Mouse (Mus musculus) mesoderm, embryonic 11.5 days (tissue): ENCODE data around the gene Rad51.

Source experiments
- DNase-seq: peaks from one replicate; pipeline ENCODE4 v3.0.0-alpha.2; 2012; ENCODE audit warnings: low read depth, low spot score

Gene Rad51

DNA sequence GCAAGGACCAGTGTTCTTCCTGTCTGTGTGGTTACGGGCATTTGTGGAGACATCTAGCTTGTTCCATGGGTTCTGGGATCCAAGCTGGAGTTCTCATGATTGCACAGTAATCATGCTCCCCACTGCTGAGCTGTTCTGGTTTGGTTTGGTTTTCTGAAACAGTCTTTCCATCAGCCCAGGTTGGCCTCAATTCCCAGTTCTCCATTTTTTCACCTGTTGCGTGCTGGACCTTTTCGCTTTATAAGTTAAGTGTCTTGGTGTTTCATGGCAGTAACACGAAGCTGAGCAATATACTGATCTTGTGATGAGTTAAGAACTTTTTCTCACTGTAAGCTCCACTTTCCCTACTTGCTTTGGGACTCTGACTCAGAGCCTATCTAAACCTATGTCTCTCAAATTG, 51.4 kb downstream of the Rad51 start:
- no peak for DNase-seq

DNA sequence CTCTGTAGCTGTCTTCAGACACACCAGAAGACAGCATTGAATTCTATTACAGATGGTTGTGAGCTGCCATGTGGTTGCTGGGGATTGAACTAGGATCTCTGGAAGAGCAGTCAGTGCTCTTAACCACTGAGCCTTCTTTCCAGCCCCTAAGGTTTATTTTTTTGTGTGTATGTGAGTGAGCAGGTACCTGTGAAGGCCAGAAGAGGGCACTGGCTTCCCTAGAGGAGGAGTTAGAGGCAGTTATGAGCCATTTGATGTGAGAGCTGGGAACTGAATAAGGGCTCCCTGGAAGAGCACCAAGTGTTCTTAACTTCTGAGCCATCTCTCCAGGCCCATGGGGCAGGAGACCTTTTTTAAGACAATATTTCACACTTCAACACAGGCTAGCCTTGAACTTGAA, 52.8 kb downstream of the Rad51 start:
- DNase-seq, result no peak

DNA sequence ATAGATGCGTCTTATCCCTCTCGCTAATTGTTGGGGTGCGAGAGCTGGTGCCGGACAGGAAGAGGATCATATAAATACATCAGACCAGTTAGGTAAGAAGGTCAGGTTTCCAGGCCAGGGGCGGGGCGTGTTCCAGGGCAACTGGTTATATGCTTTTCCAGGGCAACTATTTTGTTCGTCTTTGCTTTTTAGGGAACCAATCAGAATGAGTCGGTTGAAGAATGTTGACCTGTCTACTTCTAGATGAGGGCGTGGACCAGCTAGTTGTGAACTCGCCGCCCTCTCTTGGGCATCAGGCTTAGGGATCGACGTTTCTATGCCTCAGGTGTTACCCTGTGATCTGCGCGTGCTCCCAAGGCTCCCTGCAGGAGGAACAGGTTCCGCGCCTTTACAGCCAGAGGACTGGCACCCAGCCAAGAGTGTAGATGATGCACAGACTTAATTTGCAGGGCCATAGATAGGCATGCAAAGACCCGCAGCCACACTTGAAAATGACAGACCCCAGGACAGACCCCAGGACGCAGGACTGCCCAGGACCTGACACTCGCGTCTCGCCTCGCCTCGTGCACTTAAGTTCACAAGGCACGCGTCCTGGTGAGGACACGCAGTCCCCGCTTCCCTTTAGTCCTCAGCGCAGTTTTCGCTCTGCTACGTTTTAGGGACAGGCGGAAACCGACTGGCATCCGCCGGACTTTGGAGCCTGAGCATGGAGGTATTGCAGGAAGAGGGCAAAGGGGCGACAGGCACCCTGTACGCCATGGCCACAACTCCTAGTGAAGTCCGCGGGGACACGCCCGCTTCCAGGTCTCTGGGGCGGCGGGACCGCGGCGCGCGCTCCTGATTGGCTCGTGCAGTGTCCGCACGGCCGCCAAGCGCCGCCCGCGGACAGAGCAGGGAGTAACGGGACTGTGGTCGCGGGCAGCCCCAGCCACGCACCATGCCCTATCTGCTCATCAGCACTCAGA, 54.6 kb downstream of the Rad51 start, which contains the start of gene Gchfr:
Gchfr (plus strand) TSS at position 873 of the 965 bp plus-strand sequence.
- DNase-seq, result peak; percentile 61

DNA sequence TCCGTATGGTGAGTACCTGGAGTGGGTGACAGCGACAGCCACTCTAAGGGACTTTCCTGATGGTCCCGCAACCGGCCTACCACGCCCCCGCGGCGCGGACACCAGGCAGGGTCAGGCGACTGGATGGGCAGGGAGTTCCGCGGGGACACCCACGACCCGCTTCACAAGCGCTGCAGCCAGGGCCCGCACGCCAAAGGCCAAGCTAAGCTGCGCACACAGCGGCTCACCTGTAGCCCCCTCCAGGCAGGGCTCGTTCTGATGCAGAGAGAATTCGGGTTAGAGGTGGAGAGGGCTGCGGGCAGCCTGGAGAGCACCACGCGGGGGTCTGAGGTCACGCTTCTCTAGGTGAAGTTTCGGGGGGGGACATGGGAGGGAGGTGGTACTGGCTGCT, 55.3 kb downstream of the Rad51 start:
- DNase-seq, result no peak

DNA sequence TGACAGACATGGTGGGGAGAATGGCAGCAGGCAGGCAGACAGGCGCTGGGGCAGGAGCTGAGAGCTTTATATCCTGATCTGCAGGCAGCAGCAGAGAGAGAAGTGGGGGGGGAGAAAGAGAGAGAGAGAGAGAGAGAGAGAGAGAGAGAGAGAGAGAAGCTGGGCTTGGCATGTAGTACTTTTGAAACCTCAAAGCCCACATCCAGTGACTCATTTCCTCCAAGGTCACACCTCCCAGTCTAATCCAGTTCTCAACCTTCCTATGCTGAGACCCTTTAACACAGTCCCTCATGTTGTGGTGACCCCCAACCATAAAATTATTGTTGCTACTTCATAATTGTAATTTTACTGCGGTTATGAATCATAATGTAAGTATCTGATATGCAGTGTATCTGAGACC, 57.7 kb downstream of the Rad51 start:
- no peak for DNase-seq

DNA sequence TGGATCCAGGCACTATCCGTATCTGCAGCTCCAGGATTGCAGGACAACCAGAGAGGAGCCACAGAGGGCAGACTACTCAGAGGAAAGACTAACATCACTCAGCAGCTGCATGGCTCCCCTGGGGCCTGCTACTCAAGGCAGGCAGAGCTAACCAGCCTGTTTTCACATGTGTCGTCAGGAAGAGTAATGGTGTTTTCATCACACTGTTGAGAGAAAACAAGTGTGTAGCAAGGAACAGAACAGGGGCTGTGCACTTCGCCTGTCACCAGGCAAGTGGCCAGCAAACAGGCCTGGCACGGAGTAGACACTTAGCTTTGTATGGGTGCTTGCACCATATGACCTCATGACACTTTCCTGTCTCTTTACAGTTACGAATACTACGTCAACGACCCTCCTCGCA, 59.0 kb downstream of the Rad51 start:
- DNase-seq, result peak; percentile 72

DNA sequence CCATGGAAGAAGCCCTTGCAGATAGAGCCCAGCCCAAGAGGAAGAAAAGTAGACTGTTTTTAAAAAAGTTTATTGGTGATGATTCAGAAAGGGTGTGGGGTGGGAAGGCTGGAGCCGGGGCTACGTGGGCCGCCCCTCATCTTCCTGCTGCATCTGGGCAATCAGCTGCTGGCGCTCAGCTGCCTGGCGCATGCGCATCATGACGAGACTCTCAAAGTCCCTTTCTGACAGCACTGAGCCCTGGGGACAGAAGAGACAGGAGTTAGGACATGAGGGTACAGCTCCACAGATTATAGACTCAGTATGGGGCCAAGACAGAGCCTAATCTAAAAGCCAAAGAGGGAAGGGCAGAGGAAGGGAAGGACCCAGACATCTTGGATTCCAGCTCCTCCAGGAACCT, 59.9 kb downstream of the Rad51 start:
- no peak for DNase-seq

DNA sequence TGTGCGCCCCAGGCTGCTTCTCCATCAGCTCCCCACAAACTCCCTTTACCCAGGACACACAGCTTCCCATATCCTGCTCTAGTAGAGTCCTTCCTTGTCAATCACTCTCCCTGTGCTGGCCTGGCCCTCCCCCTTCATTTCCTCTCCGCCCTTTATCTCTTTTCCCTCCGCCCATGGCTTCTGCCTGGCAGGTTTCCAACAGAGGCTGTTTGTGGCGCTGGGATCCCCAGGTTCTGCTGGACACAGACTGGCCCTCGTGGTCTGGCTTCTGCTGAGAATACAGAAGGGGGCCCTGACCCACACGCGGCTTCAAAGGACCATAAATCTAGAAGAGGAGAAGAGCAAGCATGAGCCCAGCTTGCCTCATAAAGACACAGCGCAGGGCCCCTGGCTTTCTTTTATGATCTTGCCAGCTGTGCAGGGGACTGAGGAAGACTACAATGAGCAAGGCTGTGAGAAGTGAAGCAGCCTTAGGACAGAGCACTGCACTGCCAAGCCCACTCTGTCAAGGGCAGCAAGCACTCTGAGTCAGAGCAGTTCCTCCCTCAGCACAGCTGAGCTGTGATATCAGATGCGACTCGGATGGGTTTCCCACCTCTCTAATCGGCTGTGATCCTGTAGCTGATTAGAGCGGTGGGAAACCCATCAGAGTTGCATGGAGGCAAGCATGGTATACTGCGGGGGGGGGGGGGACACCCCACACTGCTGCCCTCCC, 60.4 kb downstream of the Rad51 start:
- peak; percentile 72 for DNase-seq

DNA sequence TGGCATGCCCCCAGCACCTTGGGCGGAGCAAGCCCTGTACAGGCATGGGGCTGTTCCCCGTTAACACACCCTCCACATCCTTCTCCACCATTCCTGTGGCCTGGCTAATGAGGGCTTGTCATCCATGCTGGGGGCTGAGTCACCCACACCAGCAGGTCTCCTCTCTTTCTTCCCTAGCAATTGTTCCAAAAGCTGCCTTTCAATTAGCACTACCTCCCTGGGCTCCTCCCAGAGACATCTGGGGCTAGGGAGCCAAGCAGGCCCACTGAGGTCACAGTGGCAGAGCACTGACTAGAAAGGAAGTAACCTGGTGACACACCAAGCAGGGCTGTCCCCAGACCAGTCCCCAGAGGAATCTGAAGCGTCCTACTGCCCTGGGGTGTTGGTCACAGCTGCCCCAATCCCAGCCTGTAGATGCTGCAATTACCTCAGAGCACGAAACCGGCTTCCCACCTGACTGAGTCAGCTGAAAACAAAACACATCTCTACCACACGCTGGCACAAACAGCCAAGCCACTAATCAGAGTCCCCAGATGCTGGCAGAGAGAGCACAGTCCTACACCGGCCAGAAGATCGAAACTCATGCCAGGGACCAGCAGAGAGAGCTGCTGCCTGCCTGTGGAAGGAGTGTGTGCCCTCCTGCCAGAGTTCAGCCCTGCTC, 61.5 kb downstream of the Rad51 start, which contains the start of gene Gm14137:
Gm14137 (plus strand) TSS at position 519 of the 661 bp plus-strand sequence.
- no peak for DNase-seq

DNA sequence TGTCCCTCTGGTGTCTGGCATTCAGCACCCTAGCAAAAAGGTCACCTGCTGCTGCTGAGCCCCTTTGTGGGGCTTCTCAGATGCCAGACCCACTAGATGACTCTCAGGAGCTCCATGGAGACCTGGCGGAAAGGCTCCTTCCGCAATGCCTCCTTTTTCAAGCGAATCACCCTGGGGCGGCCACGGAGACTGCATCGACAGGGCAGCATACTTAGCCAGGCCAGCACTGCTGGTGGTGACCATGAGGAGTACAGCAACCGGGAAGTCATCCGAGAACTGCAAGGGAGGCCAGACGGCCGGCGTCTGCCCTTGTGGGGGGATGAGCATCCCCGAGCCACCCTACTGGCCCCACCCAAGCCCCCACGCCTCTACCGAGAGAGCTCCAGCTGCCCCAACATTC, 62.3 kb downstream of the Rad51 start:
- DNase-seq, result no peak

DNA sequence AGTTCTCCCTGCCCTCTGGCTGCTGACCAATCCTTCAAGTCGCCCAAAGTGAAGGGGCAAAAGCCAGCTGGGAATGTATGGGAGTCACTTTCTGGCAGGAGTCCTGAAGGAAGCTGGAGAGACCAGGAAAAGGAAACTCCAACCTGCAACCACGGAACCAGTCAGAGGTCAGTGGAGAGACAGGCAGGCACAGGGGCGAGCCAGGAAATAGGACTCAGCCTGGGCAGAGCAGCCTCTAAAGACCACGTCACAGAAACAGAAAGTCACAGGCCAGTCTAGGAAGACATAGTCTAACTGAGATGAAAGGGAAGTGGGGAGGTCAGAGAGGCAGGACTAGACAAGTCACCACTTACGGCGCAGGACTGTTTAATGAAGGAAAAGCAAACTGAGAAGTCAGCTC, 63.0 kb downstream of the Rad51 start:
- no peak for DNase-seq

DNA sequence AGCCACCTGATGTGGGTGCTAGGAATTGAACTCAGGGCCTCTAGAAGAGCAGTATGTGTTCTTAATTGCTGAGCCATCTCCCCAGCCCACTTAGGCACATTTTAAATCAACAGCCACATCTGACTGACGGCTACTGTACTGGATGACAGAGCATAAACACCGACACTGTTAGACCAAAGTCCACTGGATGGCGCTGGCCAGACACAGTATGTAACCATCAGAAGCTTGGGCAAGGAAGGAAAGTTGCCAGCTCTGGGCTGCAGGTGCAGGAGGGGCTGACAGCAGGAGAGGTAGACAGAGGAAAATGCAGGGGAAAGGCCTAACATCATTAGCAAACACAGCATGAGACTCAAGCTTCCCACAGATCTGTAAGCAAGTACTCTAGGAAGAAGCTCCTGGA, 64.2 kb downstream of the Rad51 start:
- no peak for DNase-seq

DNA sequence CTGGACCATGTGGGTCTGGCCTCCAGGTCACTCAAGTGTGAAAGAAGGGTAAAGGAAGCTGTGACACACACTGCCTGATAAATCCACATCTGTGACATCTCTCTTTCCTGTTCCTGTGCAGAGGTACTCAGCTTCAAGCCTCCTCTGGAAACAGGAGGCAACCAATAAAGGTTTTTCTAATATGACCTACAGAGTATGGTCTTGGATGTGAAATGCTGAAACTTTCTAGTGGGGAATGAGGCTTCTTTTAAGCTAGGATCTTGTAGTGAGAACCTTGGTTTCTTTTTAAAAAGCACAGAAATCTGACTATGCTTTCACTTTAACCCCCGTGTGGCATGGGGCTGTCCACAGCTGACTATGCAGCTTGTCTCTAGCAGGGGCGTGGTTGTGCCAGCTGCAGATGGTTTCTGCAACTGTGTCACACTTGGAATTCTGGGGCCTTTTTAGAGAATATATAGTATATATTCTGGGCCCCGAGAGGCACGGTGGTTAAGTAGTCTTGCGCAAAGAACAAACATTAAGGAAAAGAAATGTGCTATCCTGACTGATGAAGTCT, 64.9 kb downstream of the Rad51 start:
- no peak for DNase-seq

DNA sequence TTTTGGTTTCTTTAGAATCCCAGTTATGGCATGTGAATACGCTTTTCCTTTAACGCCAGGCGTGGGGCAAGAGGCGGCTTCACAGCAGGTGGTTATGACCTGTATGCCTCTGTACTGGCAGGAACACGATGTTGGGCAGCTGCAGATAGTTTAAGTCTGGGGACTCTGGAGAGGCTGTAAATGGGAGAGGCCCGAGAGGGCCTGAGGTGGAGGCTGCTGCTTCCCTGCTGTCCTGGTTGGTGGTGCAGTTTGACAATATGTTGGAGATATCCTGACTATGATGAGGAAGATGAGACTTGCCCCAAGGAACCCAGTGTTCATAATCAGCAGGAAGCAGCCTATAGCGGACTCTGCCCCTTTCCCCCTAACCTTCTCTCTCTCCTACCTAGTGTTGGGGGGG, 70.3 kb downstream of the Rad51 start:
- no peak for DNase-seq

DNA sequence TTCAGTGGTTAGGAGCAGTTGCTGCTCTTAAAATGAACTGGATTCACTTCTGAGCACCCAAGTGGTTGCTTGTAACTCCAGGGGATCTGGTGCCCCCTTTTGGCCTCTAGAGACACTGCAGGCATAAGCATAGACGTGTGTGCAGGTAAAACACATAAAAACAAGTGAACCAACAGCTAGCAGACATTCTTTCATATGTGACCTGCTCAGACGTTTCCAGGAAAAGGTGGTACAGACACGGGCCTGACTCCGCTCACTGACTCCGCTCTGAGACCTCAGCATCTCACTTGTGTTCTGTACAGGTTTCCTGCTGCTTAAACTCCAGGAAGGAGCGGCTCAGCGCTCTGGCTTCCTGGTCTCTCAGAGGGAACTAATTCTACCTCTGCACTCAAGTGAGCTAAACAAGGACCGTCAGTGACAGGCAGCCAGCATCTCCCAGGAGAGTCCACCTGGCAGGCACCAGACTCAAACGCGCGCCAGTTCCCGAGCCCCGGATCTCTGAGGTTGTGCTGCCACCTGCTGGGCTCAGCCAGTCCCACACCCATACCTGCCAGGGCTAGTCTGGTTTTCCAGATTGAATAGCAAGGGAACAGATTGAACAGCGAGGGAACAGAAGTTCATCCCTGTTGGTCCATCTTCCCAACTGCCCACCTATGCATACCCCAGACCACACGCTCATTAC, 76.6 kb downstream of the Rad51 start:
- DNase-seq, result peak; percentile 82

DNA sequence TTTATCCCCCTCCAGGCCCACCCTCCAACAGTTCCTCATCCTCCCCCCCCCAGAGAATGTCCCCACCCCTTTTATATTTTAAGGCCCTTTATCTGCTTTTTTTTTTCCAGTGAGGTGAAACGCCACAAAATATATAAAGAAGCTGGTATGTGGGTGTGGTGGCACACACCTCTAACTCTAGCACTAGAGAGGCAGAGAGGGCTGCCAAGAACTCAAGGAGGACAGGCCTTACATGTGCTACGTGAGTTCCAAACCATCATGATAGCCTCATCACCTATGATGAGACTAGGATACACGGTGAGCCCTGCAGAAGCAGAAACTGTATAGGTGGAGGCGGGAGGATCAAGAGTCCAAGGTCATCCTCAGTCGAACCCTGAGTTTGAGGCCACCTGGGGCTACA, 78.4 kb downstream of the Rad51 start:
- DNase-seq, result no peak

DNA sequence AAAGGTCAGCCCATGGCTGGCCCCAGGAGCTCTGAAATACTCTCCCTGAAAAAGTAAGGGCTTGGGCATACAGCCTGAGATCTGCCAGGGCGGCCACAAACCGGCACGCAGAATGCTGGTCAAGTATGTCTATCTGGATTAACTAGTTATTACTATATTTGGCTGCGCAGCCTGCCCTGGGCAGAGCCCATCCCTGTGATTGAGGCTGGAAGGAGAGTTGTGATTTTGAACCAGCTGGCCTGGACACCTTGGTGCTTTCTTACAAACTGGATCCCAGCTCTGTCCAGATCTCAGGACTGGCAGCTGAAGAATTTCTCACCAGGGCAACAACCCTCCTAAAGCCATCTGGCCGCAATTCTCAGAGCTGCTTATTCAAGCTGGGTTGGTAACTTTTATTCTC, 81.5 kb downstream of the Rad51 start:
- no peak for DNase-seq

DNA sequence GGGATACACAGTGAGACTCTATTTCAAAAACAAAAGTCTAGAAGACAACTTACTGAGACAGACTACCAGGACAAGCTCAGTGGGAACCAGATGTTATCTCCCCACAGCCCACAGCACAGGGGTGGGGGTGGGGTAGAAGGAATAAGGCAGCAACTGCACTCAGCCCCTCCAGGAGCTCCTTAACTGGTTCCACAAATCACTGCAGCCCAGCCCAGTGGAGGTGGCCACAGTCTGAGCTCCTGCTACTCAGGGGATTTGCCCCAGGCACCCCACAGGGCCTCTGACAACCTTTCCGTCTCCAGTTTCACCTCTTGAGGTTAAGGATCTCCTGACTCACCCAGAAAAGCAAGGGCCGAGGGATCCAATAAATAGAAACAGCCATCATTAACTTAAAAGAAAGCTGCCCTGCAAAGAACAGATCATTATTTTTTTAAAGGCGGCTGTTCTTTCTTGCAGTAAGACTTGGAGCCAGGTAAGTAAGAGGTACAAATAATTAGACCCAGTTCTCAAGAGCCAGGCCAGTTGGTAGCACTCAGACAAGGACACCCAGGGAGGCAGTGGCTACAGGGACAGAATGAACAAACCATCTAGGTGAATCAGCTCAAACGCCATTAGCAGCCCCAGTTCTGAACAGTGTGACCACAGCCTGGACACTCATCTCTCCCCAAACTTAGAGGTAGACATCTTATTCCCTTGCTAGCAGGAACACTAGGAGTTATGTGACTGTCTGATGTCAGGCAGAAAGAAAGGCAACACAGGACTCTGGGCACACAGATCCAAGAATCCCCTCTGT, 83.9 kb downstream of the Rad51 start:
- no peak for DNase-seq
